Mouse (Mus musculus) spleen, adult 2 months (tissue): ENCODE data around the gene Cdh23. TPM values are rescaled to one million over a fixed set of nuclear protein-coding genes. Genes with fewer than 3 reads are reported as not detected.

Source experiments
- DNase-seq, 2 experiments: peaks; one replicate each; pipeline versions ENCODE4 v3.0.0 to v3.0.0-alpha.2; 2012 to 2021; ENCODE audit warnings: low spot score in 2 of 2, low read depth in 1 of 2
- H3K27ac ChIP-seq: fragments of 200-500 bp; 2 replicates; pipeline ENCODE4 v1.5.1; 2012; ENCODE audit warnings: low read length, inconsistent platforms; ENCODE audit not compliant: insufficient read depth
- H3K27me3 ChIP-seq: fragments of 200-500 bp; 2 replicates; pipeline ENCODE4 v1.6.1; 2012; ENCODE audit warnings: mild to moderate bottlenecking, moderate library complexity, low read length, inconsistent platforms; ENCODE audit not compliant: control insufficient read depth, insufficient read depth
- H3K36me3 ChIP-seq: fragments of 200-500 bp; 2 replicates; pipeline ENCODE4 v1.6.1; 2012; ENCODE audit warnings: mild to moderate bottlenecking, low read length, inconsistent platforms; ENCODE audit not compliant: control insufficient read depth, insufficient read depth
- H3K4me1 ChIP-seq: fragments of 200-500 bp; 2 replicates; pipeline ENCODE4 v1.6.1; 2011; ENCODE audit warnings: inconsistent platforms; ENCODE audit not compliant: control insufficient read depth, insufficient read depth, insufficient read length
- H3K4me3 ChIP-seq: fragments of 200-500 bp; 2 replicates; pipeline ENCODE4 v1.5.1; 2011; ENCODE audit warnings: mild to moderate bottlenecking, inconsistent platforms; ENCODE audit not compliant: insufficient read depth, insufficient read length; ENCODE audit errors: extremely low read depth
- CTCF ChIP-seq: fragments of 200-500 bp; IDR thresholded peaks from 2 replicates; pipeline ENCODE4 v1.5.1; 2011; ENCODE audit warnings: mild to moderate bottlenecking, inconsistent platforms; ENCODE audit not compliant: insufficient read depth, insufficient read length, insufficient replicate concordance; ENCODE audit errors: extremely low read depth
- POLR2A ChIP-seq: fragments of 200-500 bp; IDR thresholded peaks from 2 replicates; pipeline ENCODE4 v1.6.1; 2011; ENCODE audit warnings: low read depth, low read length, inconsistent platforms
- WGBS: fragments of 180-500 bp; shearing (Covaris S2); methylation state at CpG from one replicate; pipeline ENCODE4 v1.1.7; 2018; 5-methylcytosine and 5-hydroxymethylcytosine counted together
- polyA plus RNA-seq: library from polyadenylated mRNA; depleted of rRNA; stranded (reverse); fragments of >200 nt; gene quantifications from 2 replicates; pipeline ENCODE4 v1.2.3, GENCODE M21; 2012

The Cdh23 gene
- polyA plus RNA-seq, 1 experiment, result 2.7 TPM

- Histone ChIP-seq H3K4me3 (peak overlapping the region; percentile 17; the same call in 1 of the 2 replicates), H3K36me3 (no peaks in the 10 kb centered on the region), H3K27me3 (no peaks in the 10 kb centered on the region), H3K27ac (peak overlapping the region; percentile 86), H3K4me1 (peaks cover 14% of the 10 kb centered on the region; the same call in 1 of the 2 replicates)
- DNase-seq, result peak; percentile 35 to 48
- 30% methylated on average over 10 of the region's 10 CpGs for WGBS
- TF ChIP-seq CTCF (no peak), POLR2A (no peak)
Observed at GRCm38 (mm10) chr10:60381142-60381925, 315.0 kb downstream of the Cdh23 start.

GRCm38 (mm10) chr10:60380229-60380628 is 316.1 kb downstream of the Cdh23 start:
- DNase-seq, result no peak
- H3K27me3 ChIP-seq, result no peaks in the 10 kb centered on the region
- WGBS, result 35% methylated on average over 3 of the region's 3 CpGs
- peaks cover 14% of the 10 kb centered on the region; the same call in 1 of the 2 replicates for H3K4me1 ChIP-seq
- no peak for TF ChIP-seq POLR2A
- no peak for TF ChIP-seq CTCF
- 0 out of 2 replicates have a peak overlapping the region, but pooled peaks have one; percentile 24 for H3K27ac ChIP-seq
- no peak overlapping the region for H3K4me3 ChIP-seq
- H3K36me3 ChIP-seq, result no peaks in the 10 kb centered on the region

GRCm38 (mm10) chr10:60379419-60379957 is 316.8 kb downstream of the Cdh23 start:
- Histone ChIP-seq H3K4me1 (peaks cover 14% of the 10 kb centered on the region; the same call in 1 of the 2 replicates), H3K27ac (no peak overlapping the region), H3K27me3 (no peaks in the 10 kb centered on the region), H3K36me3 (no peaks in the 10 kb centered on the region), H3K4me3 (no peak overlapping the region)
- 76% methylated on average over 9 of the region's 9 CpGs for WGBS
- DNase-seq, result no peak
- TF ChIP-seq POLR2A (no peak), CTCF (no peak)

GRCm38 (mm10) chr10:60376704-60377103 is 319.6 kb downstream of the Cdh23 start:
- no peaks in the 10 kb centered on the region for H3K27me3 ChIP-seq
- H3K4me1 ChIP-seq, result peaks cover 23% of the 10 kb centered on the region; the same call in 1 of the 2 replicates
- H3K36me3 ChIP-seq, result no peaks in the 10 kb centered on the region
- H3K27ac ChIP-seq, result no peak overlapping the region
- TF ChIP-seq POLR2A, result no peak
- no peak for TF ChIP-seq CTCF
- WGBS, result 80% methylated on average over 16 of the region's 16 CpGs
- no peak for DNase-seq
- H3K4me3 ChIP-seq, result no peak overlapping the region

DNA sequence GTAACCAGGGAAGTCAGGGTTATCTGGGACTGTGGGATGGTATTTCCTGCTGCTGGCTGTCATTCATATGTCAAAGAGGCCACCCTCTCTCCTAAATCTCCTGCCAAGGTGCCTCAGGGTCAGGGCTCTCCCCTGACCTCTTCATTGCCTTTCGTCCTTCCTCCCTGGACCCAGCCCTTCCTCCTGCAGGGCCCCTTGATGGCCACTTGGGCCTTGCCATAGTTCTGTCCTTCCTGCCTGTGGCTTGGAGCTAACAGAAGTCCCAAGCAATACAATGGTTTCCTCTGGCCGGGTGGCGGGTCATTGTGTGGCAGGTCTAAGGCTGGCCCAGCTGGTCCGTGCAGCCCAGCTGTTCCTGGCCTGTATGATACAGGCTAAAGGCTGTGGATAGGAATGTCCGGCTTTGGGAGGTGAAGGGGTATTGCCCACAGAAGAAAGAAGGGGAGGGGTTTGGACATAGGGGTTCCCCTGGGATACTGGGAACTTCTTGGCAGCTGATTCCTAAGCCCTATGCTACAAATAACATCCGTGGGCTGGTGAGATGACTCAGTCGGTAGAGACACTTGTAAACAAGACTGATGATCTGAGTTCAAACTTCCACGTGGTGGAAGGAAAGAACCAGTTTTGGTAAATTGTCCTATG is 322.2 kb downstream of the Cdh23 start:
- H3K27me3 ChIP-seq, result no peaks in the 10 kb centered on the region
- peak overlapping the region; percentile 37 for H3K27ac ChIP-seq
- H3K4me1 ChIP-seq, result peaks cover 32% of the 10 kb centered on the region; the same call in 1 of the 2 replicates
- DNase-seq, result no peak
- H3K36me3 ChIP-seq, result peaks cover 2% of the 10 kb centered on the region; the same call in 1 of the 2 replicates
- 70% methylated on average over 8 of the region's 8 CpGs for WGBS
- no peak overlapping the region for H3K4me3 ChIP-seq
- TF ChIP-seq POLR2A (no peak), CTCF (no peak)

DNA sequence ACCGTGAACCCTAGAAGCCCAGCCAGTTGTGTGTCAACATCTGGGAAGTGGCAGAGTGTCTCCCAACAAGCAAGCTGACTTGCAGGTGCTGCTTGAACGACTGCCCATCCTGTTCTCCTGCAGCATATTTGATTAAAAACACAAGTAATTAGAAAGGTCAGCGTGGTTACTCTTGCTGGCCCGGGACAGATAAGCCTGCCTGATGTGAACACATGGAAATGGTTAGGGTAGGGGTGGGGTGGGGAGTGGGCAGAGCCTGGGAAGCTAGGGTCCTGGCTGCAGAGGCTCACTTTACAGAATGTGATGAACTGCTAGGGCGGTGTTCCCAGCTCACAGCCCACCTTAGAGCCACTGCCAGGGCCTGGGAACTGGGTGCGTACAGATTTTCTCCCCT is 322.8 kb downstream of the Cdh23 start:
- no peak overlapping the region for H3K4me3 ChIP-seq
- peaks cover 2% of the 10 kb centered on the region; the same call in 1 of the 2 replicates for H3K36me3 ChIP-seq
- TF ChIP-seq POLR2A (no peak), CTCF (no peak)
- peak overlapping the region; percentile 16 for H3K27ac ChIP-seq
- WGBS, result 64% methylated on average over 6 of the region's 6 CpGs
- H3K4me1 ChIP-seq, result peaks cover 32% of the 10 kb centered on the region; the same call in 1 of the 2 replicates
- no peak for DNase-seq
- no peaks in the 10 kb centered on the region for H3K27me3 ChIP-seq
